Comparison of ENCODE assay signal across 20 mouse cellular contexts in the genomic region with DNA sequence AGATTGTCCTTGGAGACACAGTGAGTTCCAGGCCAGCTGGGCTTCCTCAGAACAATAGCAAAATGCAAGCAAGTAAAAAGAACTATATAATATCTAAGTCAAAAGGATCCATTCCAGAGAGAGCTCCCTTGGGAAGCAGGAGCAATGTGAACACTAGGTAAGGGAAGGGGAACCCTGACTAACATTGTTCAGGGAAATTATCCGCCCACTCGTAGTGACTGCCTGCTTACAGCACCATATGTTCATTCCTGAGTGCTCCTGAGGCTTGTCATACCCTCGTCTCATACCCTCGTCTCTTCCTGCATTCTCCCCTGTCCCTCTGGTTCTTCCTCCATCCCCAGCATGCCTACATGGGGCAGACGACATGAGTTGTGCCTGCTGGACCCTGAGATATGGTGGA.
"Had no signal": no experiment of that assay in that cellular context is flagged by ENCODE, and none has a peak within 500 bp of the region (broad histone marks: within the 10 kb centered on the region; RNA-seq: fewer than 3 reads in every experiment).

No protein-coding gene starts in this region.

- H3K9ac ChIP-seq: liver, embryonic 13.5 days; liver, embryonic 15.5 days; liver, postnatal 0 days; lung, embryonic 15.5 days; midbrain, embryonic 13.5 days; midbrain, embryonic 15.5 days; neural tube, embryonic 13.5 days; neural tube, embryonic 15.5 days had no signal

- H3K4me2 ChIP-seq: liver, embryonic 13.5 days; liver, embryonic 15.5 days; lung, embryonic 15.5 days; midbrain, embryonic 11.5 days; midbrain, embryonic 13.5 days; midbrain, embryonic 15.5 days; neural tube, embryonic 13.5 days; neural tube, embryonic 15.5 days had no signal

- H3K27ac ChIP-seq: liver, embryonic 13.5 days; liver, embryonic 15.5 days; lung, embryonic 15.5 days; macrophage; midbrain, embryonic 13.5 days; midbrain, embryonic 15.5 days; neural tube, embryonic 13.5 days; neural tube, embryonic 15.5 days had no signal

- ATAC-seq: liver, postnatal 0 days; lung, postnatal 0 days; midbrain, embryonic 13.5 days; midbrain, embryonic 15.5 days had no signal

- H3K36me3 ChIP-seq: liver, embryonic 13.5 days; liver, embryonic 15.5 days; lung, embryonic 15.5 days; midbrain, embryonic 13.5 days; midbrain, embryonic 15.5 days; neural tube, embryonic 13.5 days; neural tube, embryonic 15.5 days had no signal

- H3K4me3 ChIP-seq: liver, embryonic 13.5 days; liver, embryonic 15.5 days; lung, embryonic 15.5 days; megakaryocyte, embryonic 14.5 days; midbrain, embryonic 13.5 days; midbrain, embryonic 15.5 days; neural tube, embryonic 13.5 days; neural tube, embryonic 15.5 days had no signal

- H3K9me3 ChIP-seq: liver, embryonic 13.5 days; liver, embryonic 15.5 days; lung, embryonic 15.5 days; megakaryocyte, embryonic 14.5 days; midbrain, embryonic 13.5 days; midbrain, embryonic 15.5 days; neural tube, embryonic 13.5 days; neural tube, embryonic 15.5 days had no signal

- H3K4me1 ChIP-seq: liver, embryonic 13.5 days; liver, embryonic 15.5 days had no signal

- DNase-seq: liver, embryonic 13.5 days; liver, postnatal 0 days; lung, adult 2 months; lung, postnatal 14 days; lung, postnatal 36 days; retina, postnatal 1 day; right cerebral cortex, postnatal 14 days; spleen, adult 18-20 months; thymus, adult 2 months; thymus, postnatal 36 days had no signal

- H3K27me3 ChIP-seq: liver, embryonic 13.5 days; liver, embryonic 15.5 days; lung, embryonic 15.5 days; midbrain, embryonic 13.5 days; midbrain, embryonic 15.5 days; neural tube, embryonic 13.5 days had no signal
